Mouse (Mus musculus) E14TG2a.4 (cell line): ENCODE results near the gene Ankrd35.

Experiments used
- CTCF ChIP-seq: conservative IDR thresholded peaks from 2 replicates; pipeline ENCODE4 v1.5.1; 2014; ENCODE audit warnings: low read length
- NANOG ChIP-seq: IDR thresholded peaks from 2 replicates; pipeline ENCODE4 v1.6.1; 2014; ENCODE audit warnings: borderline replicate concordance, low read length, mixed read lengths
- POU5F1 ChIP-seq: IDR thresholded peaks from 2 replicates; pipeline ENCODE4 v1.6.1; 2014; ENCODE audit warnings: low read length, borderline replicate concordance

GRCm38 (mm10) chr3:96696766-96697732 lies 27.1 kb downstream of the Ankrd35 start:
- TF ChIP-seq CTCF (no peak), NANOG (no peak), POU5F1 (no peak)
